14 mouse cellular contexts compared by ENCODE assay signal in the genomic region with DNA sequence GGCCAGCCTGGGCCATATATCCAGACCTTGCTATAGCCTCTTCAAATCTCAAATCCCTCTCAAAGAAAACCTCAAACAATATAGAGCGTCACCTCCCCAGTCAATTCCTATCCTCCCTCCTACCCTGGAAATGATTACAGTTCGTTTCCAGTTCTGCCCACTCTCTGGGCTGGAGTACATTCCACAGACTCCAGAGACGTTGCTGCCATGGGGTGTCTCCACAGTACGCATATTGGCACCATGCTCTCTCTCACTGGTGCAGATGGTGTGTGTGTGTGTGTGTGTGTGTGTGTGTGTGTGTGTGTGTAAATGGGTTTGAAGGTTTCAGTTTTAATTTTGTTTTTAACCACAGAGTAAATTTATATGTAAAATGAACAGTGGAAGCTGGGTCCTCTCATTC. TPM values are rescaled to one million over a fixed set of nuclear protein-coding genes. Genes with fewer than 3 reads are reported as not detected.
A peak's percentile ranks its signal among the peaks of the same experiment; 100 is the strongest.
DNase-seq lines count a peak whose midpoint lies in the region; ATAC-seq and TF ChIP-seq lines count a peak whose summit lies in the region.
"Had no signal": no experiment of that assay in that cellular context is flagged by ENCODE, and none has a peak within 500 bp of the region (broad histone marks: within the 10 kb centered on the region; RNA-seq: fewer than 3 reads in every experiment).

No protein-coding gene starts in this region.

- ATAC-seq in heart, postnatal 0 days (ENCODE audit: insufficient read depth, low read depth): 0 out of 2 replicates have a peak, but pooled peaks have one; percentile 44
- ATAC-seq: forebrain, embryonic 13.5 days; liver, embryonic 12.5 days had no signal

- intact Hi-C loops in left cerebral cortex, postnatal 14 days (cut with DNase I): no loop called here

- H3K4me3 ChIP-seq in heart, postnatal 0 days (ENCODE audit: low read depth, low read length): no peak overlapping the region
- H3K4me3 ChIP-seq in hindbrain, embryonic 10.5 days: no peak overlapping the region
- H3K4me3 ChIP-seq: forebrain, embryonic 13.5 days; heart, embryonic 15.5 days; liver, embryonic 12.5 days had no signal

- H3K9ac ChIP-seq in heart, postnatal 0 days (replicated peaks; ENCODE audit: low read depth, low read length): no peak overlapping the region
- H3K9ac ChIP-seq: forebrain, embryonic 13.5 days; heart, embryonic 15.5 days; liver, embryonic 12.5 days had no signal

- no peak overlapping the region for H3K27ac ChIP-seq in heart, postnatal 0 days (ENCODE audit: low read depth)
- H3K27ac ChIP-seq in hindbrain, embryonic 10.5 days: no peak overlapping the region
- H3K27ac ChIP-seq: forebrain, embryonic 13.5 days; heart, embryonic 15.5 days; liver, embryonic 12.5 days had no signal

- no peaks in the 10 kb centered on the region for H3K9me3 ChIP-seq in heart, postnatal 0 days (replicated peaks; ENCODE audit: control insufficient read depth, low read length)
- no peaks in the 10 kb centered on the region for H3K9me3 ChIP-seq in hindbrain, embryonic 10.5 days
- H3K9me3 ChIP-seq: forebrain, embryonic 13.5 days; heart, embryonic 15.5 days; liver, embryonic 12.5 days had no signal

- peak; percentile 44 for TF ChIP-seq CTCF in heart, postnatal 0 days (IDR thresholded peaks at IDR 0.05; ENCODE audit: low read depth)

- 34% methylated on average over 4 of the region's 4 CpGs for WGBS in heart, postnatal 0 days
- WGBS in hindbrain, embryonic 10.5 days: 82% methylated on average over 4 of the region's 4 CpGs

- no peaks in the 10 kb centered on the region for H3K27me3 ChIP-seq in heart, postnatal 0 days (ENCODE audit: control insufficient read depth, insufficient read depth, low read length)
- no peaks in the 10 kb centered on the region for H3K27me3 ChIP-seq in hindbrain, embryonic 10.5 days (ENCODE audit: insufficient read depth, poor library complexity, severe bottlenecking)
- H3K27me3 ChIP-seq: forebrain, embryonic 13.5 days; heart, embryonic 15.5 days; liver, embryonic 12.5 days had no signal

- H3K4me2 ChIP-seq in heart, postnatal 0 days (ENCODE audit: low read depth, low read length): no peak overlapping the region
- H3K4me2 ChIP-seq: forebrain, embryonic 13.5 days; heart, embryonic 15.5 days; liver, embryonic 12.5 days had no signal

- no peaks in the 10 kb centered on the region for H3K36me3 ChIP-seq in heart, postnatal 0 days (replicated peaks; ENCODE audit: control insufficient read depth, insufficient read depth, low read length)
- no peaks in the 10 kb centered on the region for H3K36me3 ChIP-seq in hindbrain, embryonic 10.5 days
- H3K36me3 ChIP-seq: heart, embryonic 15.5 days; liver, embryonic 12.5 days had no signal

- DNase-seq in heart, postnatal 0 days (ENCODE audit: low spot score): no peak
- no peak for DNase-seq in heart, adult 9 months (ENCODE audit: low spot score in 2 of 2)
- DNase-seq in CD4-positive, CD25-positive, alpha-beta regulatory T cell, adult 2 months (ENCODE audit: low read depth, low spot score): peak; percentile 53
- DNase-seq in frontal cortex, adult 2 months (ENCODE audit: extremely low spot score in 1 of 2, low spot score in 1 of 2): peak; percentile 3 to 32
- DNase-seq in left cerebral cortex, postnatal 14 days (ENCODE audit: low spot score in 2 of 2): peak; percentile 57 to 72
- no peak for DNase-seq in adrenal gland, postnatal 36 days
- no peak for DNase-seq in hindbrain, embryonic 10.5 days (ENCODE audit: low spot score)
- DNase-seq in adrenal gland, postnatal 4 days (ENCODE audit: low spot score in 2 of 2): no peak
- DNase-seq: cerebellum, postnatal 36 days; kidney, adult 9 months had no signal

- no peaks in the 10 kb centered on the region for H3K4me1 ChIP-seq in heart, postnatal 0 days (ENCODE audit: control insufficient read depth, insufficient read depth)
- H3K4me1 ChIP-seq in hindbrain, embryonic 10.5 days (replicated peaks): no peaks in the 10 kb centered on the region
- H3K4me1 ChIP-seq: forebrain, embryonic 13.5 days; heart, embryonic 15.5 days; liver, embryonic 12.5 days had no signal

- no peak for TF ChIP-seq EP300 in heart, postnatal 0 days (IDR thresholded peaks at IDR 0.05; ENCODE audit: low read depth)

RNA-seq across cellular contexts. Expression of gene Itgax, which starts 24.1 kb away (rescaled TPM):
- 0.70 TPM in 1 of 2 replicates, not detected in the other for total RNA-seq in heart, postnatal 0 days (2014; rRNA removed; ENCODE audit: low replicate concordance)
- 0.12 and 0.19 TPM in 2 replicates for polyA plus RNA-seq in heart, postnatal 0 days (2015; fragmentation: Nextera tagmentation; extraction: Ambion mirVana)
- 0.30 and 0.32 TPM in 2 replicates for polyA plus RNA-seq in frontal cortex, adult 2 months (2012; rRNA removed)
- under 1 TPM in 1 of 2 experiments, not detected in 1; 0.23 TPM for total RNA-seq in left cerebral cortex, postnatal 14 days (2021)
- total RNA-seq in adrenal gland, postnatal 36 days (2021): 1 to 10 TPM in 1 of 2 experiments, under 1 TPM in 1; 0.89 to 2.9 TPM
- not detected in 2 replicates for polyA plus RNA-seq in hindbrain, embryonic 10.5 days (2016; fragmentation: Nextera tagmentation; extraction: Ambion mirVana)
- total RNA-seq in adrenal gland, postnatal 4 days (2021): under 1 TPM; 0.45 to 0.59 TPM

RNA-seq across cellular contexts. Expression of gene Gm49368, which starts 42.8 kb away (rescaled TPM):
- not detected in 2 replicates for total RNA-seq in heart, postnatal 0 days (2014; rRNA removed; ENCODE audit: low replicate concordance)
- not detected in 2 replicates for polyA plus RNA-seq in heart, postnatal 0 days (2015; fragmentation: Nextera tagmentation; extraction: Ambion mirVana)
- 0.02 TPM in 1 of 2 replicates, not detected in the other for polyA plus RNA-seq in frontal cortex, adult 2 months (2012; rRNA removed)
- total RNA-seq in left cerebral cortex, postnatal 14 days (2021): under 1 TPM in 1 of 2 experiments, not detected in 1; 0.08 TPM
- not detected for total RNA-seq in adrenal gland, postnatal 36 days (2021)
- polyA plus RNA-seq in hindbrain, embryonic 10.5 days (2016; fragmentation: Nextera tagmentation; extraction: Ambion mirVana): 0.04 TPM in 1 of 2 replicates, not detected in the other
- not detected for total RNA-seq in adrenal gland, postnatal 4 days (2021)
- polyA plus RNA-seq: forebrain, embryonic 13.5 days; heart, embryonic 15.5 days; liver, embryonic 12.5 days; testis, adult 2 months had no signal

RNA-seq across cellular contexts. Expression of gene Itgam, which starts 42.8 kb away (rescaled TPM):
- total RNA-seq in heart, postnatal 0 days (2014; rRNA removed; ENCODE audit: low replicate concordance): 0.38 and 1.9 TPM in 2 replicates
- 0.53 and 0.58 TPM in 2 replicates for polyA plus RNA-seq in heart, postnatal 0 days (2015; fragmentation: Nextera tagmentation; extraction: Ambion mirVana)
- 9.4 and 14.6 TPM in 2 replicates for polyA plus RNA-seq in frontal cortex, adult 2 months (2012; rRNA removed)
- total RNA-seq in left cerebral cortex, postnatal 14 days (2021): 10 to 100 TPM; 10.9 to 11.6 TPM
- total RNA-seq in adrenal gland, postnatal 36 days (2021): 1 to 10 TPM; 4.4 to 7.8 TPM
- polyA plus RNA-seq in hindbrain, embryonic 10.5 days (2016; fragmentation: Nextera tagmentation; extraction: Ambion mirVana): 0.58 and 0.73 TPM in 2 replicates
- total RNA-seq in adrenal gland, postnatal 4 days (2021): 1 to 10 TPM; 3.3 to 5.6 TPM

RNA-seq across cellular contexts. Expression of gene Itgad, which starts 48.9 kb away (rescaled TPM):
- not detected in 2 replicates for total RNA-seq in heart, postnatal 0 days (2014; rRNA removed; ENCODE audit: low replicate concordance)
- polyA plus RNA-seq in heart, postnatal 0 days (2015; fragmentation: Nextera tagmentation; extraction: Ambion mirVana): 0.25 TPM in 1 of 2 replicates, not detected in the other
- 0.06 and 0.19 TPM in 2 replicates for polyA plus RNA-seq in frontal cortex, adult 2 months (2012; rRNA removed)
- not detected for total RNA-seq in left cerebral cortex, postnatal 14 days (2021)
- under 1 TPM in 1 of 2 experiments, not detected in 1; 0.13 TPM for total RNA-seq in adrenal gland, postnatal 36 days (2021)
- polyA plus RNA-seq in hindbrain, embryonic 10.5 days (2016; fragmentation: Nextera tagmentation; extraction: Ambion mirVana): not detected in 2 replicates
- under 1 TPM; 0.20 to 0.23 TPM for total RNA-seq in adrenal gland, postnatal 4 days (2021)
- polyA plus RNA-seq: forebrain, embryonic 13.5 days; liver, embryonic 12.5 days had no signal

Comparison
In these comparisons a context has a peak if more than half of its experiments do, and no peak if none do; other contexts are left out.
1. DNase-seq: peak in CD4-positive, CD25-positive, alpha-beta regulatory T cell, adult 2 months (single experiment), frontal cortex, adult 2 months (2 of 2) and left cerebral cortex, postnatal 14 days (2 of 2); none in heart, postnatal 0 days (single experiment), heart, adult 9 months (0 of 2), adrenal gland, postnatal 36 days (0 of 2), hindbrain, embryonic 10.5 days (single experiment) and adrenal gland, postnatal 4 days (0 of 2).